Mouse (Mus musculus) splenic B cell, adult 2 months (primary cell): ENCODE data around the gene Cryzl1.

ENCODE experiments used
- DNase-seq: peaks from one replicate; pipeline ENCODE4 v3.0.0-alpha.2; 2011; ENCODE audit warnings: low read depth, low spot score
- H3K27me3 ChIP-seq: 2 replicates; pipeline ENCODE4 v1.6.1; 2012; ENCODE audit warnings: mild to moderate bottlenecking, low read length, moderate library complexity, mixed read lengths; ENCODE audit not compliant: control insufficient read depth, poor library complexity, insufficient read depth, severe bottlenecking
- H3K36me3 ChIP-seq: 2 replicates; pipeline ENCODE4 v1.6.1; 2012; ENCODE audit warnings: mild to moderate bottlenecking, low read length, moderate library complexity, mixed read lengths; ENCODE audit not compliant: control insufficient read depth, poor library complexity, insufficient read depth, severe bottlenecking

Gene Cryzl1

DNA sequence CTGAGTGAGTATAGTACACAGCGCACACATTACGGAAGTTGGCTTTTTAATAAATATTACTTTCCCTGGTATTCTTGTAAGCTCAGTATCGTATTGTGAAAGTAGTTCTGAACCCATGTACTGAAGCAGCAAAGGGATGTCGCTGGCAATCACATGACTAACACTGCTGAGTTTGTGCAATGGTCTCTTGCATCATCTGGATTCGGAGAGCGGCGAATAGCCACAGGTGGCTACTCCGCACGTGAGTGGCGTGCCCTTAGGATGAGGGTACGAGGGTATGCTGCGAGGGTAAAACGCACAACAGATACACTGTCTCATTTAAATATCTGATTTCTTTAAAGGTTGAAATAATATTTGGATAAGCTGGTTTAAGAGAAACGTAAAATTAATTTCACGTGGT, 1.3 kb downstream of the Cryzl1 start:
- no peaks in the 10 kb centered on the region for H3K36me3 ChIP-seq
- H3K27me3 ChIP-seq = no peaks in the 10 kb centered on the region
- no peak for DNase-seq

DNA sequence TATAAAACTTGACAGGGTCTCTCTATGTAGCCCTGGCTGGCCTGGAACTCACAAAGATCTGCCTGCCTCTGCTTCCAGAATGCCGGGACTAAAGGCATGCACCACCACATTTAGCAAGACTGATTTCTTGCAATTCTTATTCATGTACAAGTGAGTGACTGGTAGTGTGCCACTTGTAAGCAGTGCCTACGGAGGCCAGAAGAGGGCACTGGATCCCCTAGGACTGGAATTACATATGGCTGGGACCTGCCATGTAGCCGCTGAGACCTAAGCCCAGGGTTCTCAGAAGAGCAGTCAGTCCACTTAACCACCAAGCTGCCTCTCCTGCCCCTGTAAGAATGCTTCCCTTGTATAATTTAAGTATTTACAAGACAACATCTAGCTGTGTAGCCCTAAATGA, 4.5 kb downstream of the Cryzl1 start:
- Histone ChIP-seq H3K27me3 (no peaks in the 10 kb centered on the region), H3K36me3 (peaks cover 3% of the 10 kb centered on the region; the same call in 1 of the 2 replicates)
- DNase-seq = peak; percentile 78

DNA sequence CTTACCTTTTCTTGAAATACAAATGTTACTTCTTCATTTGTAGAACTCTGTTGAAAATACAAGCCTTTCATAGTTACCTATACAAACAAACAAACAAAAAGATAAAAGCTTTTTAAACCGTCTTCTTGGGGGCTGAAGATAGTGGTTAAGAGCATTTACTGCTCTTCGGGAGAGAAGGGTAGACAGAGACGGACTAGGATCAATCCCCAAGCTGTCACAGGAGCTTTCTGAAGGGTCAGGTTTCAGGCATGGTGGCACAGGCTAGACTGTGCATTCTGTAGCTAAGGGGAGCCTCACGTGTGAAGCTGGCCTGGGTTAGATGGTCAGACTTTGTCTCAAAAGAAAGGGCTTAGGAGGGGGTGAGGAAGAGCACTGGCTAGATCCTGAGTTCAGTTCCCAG, 11.4 kb downstream of the Cryzl1 start:
- DNase-seq = no peak
- peaks cover 5% of the 10 kb centered on the region for H3K36me3 ChIP-seq
- H3K27me3 ChIP-seq = no peaks in the 10 kb centered on the region

DNA sequence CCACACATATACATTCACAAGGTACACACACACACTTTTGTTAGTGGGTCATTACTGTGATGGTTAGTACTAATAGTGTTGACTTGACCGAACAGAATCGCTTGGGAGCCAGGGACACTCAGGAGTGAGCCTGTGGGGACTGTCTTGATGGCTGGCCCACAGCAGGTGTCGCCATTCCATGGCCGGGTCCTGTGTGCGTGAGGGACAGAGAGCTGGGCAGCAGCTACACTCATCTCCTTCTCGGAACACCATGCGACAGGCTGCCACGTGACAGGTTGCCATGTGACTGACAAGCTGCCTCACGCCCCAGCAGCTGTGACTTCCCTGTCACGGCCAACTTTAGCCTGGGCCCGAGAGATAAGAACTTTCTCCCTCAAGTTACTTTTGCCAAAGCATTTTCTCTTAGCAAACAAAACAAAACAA, 11.8 kb downstream of the Cryzl1 start:
- DNase-seq = no peak
- no peaks in the 10 kb centered on the region for H3K27me3 ChIP-seq
- H3K36me3 ChIP-seq = peaks cover 5% of the 10 kb centered on the region

DNA sequence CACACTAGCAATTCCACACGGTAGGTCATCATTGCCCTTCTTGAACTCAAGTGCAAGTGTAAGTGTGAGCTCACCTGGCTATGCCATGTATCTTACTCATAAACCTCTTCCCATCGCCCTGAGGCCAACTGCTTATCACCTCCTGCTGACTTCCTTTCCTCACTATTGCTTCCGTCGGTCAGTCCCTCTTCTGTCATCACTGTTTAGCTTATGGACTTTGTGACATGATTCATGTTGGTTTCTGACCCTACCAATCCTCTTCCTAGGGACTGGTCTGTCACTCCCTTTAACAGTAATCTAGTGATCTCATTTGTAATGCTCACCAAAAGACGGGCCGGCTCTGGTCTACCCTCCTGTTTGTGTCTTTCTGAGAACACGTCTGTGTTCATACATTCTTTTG, 18.5 kb downstream of the Cryzl1 start:
- Histone ChIP-seq H3K27me3 (no peaks in the 10 kb centered on the region), H3K36me3 (peaks cover 8% of the 10 kb centered on the region)
- DNase-seq = no peak

DNA sequence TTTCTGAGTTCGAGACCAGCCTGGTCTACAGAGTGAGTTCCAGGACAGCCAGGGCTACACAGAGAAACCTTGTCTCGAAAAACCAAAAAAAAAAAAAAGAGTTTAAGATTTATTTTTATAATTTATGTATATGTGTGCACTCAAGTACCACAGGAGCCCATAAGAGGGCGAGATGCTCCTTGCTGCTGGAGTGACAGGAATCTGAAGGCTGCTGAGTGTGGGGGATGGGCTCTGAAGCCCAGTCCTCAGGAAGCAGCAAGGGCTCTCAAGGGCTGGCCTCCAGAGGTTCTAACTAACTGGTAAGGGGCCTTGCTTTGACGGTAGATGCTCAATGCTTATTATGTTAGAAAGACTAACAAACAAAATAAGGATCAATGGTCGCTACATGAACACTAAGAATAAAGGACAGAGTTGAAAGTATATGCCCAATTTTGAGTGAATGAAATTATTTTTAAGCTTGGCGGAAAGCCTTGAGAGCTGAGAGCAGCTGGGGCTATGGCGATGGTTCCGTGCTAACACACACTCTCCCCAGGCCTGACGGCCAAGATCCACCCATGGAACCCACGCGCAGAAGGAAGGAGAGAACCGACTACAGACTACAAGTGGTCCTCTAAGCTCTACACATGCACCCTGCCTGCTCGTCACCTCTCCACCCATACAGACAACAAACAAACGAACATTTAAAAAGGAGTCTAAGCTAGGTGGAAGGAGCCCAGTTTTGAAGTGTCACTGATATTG, 24.0 kb downstream of the Cryzl1 start:
- DNase-seq = no peak
- peaks cover 5% of the 10 kb centered on the region for H3K36me3 ChIP-seq
- no peaks in the 10 kb centered on the region for H3K27me3 ChIP-seq

DNA sequence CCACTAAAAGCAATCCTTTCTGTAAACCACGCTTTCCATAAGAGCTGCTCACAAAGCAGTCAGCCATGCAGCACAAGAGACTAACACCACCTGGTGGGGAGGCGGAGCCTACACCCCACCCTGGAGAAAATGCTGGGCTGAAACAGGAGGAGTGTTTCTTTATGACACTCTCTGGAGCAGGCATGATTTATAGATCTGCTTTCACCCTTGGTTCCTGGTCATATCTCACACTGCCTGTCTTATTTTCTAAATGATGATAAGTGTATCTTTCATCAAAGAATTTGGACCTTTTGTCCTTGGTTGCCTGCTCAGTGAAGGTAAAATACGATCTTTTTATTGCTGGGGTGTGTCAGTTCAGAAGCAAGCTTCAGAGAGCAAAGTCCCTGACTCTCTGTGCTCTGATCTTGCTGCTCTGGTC, 26.0 kb downstream of the Cryzl1 start:
- no peaks in the 10 kb centered on the region for H3K27me3 ChIP-seq
- peaks cover 5% of the 10 kb centered on the region for H3K36me3 ChIP-seq
- no peak for DNase-seq

DNA sequence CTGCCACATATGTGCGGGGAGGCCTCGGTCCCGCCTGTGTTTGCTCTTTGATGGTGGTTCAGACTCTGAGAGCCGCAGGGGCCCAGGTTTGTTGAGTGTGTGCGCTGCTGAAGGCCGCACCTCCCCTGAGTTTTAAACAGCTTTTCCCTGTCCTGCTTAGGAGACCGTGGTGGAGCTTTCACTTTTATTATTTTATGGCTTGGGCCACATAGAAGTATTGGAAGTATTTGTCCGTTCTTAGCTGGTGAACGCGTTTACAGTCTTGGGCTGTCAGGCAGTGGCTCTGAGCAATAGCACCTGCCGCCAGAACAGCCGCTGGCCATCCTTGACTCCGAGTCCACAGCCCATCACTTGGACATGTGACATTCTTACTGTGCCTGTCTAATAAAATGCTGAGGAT, 26.9 kb downstream of the Cryzl1 start:
- DNase-seq = no peak
- Histone ChIP-seq H3K27me3 (no peaks in the 10 kb centered on the region), H3K36me3 (peaks cover 5% of the 10 kb centered on the region)

DNA sequence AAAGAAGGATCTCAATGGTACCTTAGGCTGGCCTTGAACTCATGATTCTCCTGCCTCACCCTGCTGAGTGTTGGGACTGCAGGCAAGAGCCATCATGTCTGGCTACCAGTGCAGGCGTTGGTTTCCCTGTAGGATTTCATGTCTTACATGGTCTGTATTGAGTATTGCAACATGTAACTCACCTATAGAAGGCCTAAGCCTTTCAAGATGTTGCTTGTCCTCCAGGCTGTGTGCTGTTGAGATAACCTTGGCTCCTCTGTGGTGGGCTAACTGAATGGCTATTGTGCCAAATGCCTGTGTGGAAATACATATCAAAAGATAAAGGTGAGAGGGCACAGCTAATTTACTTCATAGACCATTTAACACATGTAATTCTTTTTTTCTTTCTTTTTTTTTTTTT, 29.8 kb downstream of the Cryzl1 start:
- H3K27me3 ChIP-seq = no peaks in the 10 kb centered on the region
- no peak for DNase-seq
- H3K36me3 ChIP-seq = peaks cover 4% of the 10 kb centered on the region

DNA sequence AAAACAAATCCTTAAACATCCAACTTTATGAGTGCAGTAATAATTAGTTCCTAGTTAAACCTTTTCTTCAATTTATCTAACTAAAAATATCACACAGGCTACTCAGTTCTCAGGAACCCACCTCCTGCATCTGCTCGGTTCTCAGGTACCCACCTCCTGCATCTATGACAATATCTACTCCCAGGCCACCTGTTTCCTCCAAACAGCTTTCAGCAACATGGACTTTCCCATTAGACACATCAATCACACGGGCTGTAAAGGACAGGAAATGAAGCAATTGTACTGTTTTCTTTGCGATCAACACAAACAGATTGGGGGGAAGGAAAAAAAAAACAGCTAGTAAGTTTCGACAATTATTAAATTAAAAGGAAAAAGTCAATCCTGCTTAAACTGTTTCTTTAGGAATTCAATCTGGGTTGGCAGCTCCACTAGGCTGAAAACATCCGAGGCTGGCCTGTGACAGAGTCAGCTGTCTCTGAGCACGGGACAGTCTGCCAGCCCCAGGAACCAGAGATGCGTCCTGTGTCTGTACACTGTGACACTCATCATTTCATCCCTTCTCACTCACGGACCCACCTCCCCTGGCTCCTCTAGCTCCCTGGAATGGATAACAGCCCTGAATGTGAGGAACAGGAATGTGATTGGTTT, 33.5 kb downstream of the Cryzl1 start:
- no peaks in the 10 kb centered on the region for H3K27me3 ChIP-seq
- 0 out of 2 replicates have a peak, but pooled peaks cover 3% of the 10 kb centered on the region for H3K36me3 ChIP-seq
- DNase-seq = no peak

DNA sequence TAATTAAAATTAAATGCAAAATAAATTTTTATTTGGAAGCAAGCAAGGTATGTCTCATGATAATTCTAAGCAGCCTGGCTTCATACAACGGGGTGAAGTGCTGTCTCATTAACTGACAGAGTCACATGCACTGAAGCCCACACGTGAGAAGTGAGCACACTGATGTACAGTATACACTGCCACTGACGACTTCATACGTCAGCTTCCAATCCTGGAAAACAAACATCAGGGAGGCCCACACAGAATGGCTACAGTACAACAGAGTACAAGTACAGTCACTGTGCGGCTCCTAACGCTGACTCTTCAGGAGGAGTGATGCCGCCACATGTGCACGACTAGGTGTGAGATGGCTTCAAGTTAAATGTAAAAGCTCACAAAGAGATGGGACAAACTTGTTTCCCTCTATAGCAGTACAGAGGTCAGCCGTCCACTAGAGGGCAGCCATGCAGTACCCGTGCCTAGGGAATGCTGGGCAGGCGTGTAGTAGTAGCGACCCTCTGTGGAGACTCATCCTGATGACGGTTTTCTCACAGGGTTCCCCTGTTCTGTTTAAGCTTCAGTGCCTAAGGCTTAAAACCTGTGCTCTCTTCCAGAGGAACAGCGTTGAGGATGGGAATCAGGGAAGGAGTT, 34.2 kb downstream of the Cryzl1 start:
- Histone ChIP-seq H3K27me3 (no peaks in the 10 kb centered on the region), H3K36me3 (0 out of 2 replicates have a peak, but pooled peaks cover 3% of the 10 kb centered on the region)
- DNase-seq = peak; percentile 82

DNA sequence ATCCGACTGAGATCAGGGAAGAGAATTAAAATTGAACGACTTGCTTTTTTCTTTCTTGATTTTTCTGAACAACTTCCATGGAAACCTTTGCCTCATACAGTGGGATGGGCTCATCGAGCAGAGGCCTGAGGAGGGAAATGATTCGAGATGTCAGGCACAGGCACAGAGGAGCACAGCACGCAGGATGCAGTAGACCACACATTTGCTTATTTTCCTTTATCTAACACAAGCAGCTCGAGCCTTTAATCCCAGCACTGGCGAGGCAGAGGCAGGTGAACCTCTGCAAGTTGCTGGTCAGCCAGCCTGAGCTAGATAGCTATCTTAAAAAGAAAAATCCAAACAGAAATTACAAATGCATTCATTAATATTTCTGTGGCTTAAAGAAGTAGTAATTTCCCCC, 39.0 kb downstream of the Cryzl1 start:
- Histone ChIP-seq H3K36me3 (no peaks in the 10 kb centered on the region), H3K27me3 (no peaks in the 10 kb centered on the region)
- DNase-seq = peak; percentile 44

DNA sequence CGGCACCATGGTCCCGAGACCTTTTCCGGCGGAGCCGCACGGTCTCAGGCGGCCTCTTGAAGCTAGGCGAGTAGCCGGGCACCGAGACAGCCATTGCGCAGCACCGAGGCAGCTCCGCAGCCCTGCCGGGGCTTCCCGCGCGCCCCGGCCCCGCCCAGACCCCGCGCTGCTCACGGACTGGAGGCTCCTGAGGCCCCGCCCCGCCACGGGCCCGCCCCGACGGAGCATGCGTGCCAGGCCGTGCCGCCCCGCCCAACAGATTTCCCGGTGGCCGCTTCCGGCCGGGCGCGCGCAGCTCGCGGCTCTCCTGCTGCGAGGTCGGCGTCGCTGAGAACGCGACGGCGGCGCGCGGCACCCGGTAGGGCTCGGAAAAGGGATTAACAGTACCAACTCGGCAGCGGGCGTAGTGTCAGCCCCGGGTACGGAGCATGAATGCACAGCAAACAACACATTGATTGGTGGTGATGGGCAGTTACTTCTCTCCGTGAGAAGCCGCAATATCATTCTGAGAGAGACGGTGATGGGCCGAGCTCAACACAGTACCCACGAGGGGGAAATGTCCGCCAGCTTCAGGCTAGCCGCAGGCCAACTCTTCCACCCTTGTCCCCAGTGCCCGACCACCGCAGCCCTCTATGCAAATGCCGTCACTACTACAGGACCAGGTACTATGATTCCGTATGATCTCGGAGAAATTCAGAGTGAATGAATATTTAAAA, 40.0 kb downstream of the Cryzl1 start, which contains the start of gene Donson:
Gene Donson (minus strand): TSS at position 152 of the 716 bp plus-strand sequence.
- Histone ChIP-seq H3K36me3 (peaks cover 4% of the 10 kb centered on the region; the same call in 1 of the 2 replicates), H3K27me3 (no peaks in the 10 kb centered on the region)
- peak; percentile 95 for DNase-seq

DNA sequence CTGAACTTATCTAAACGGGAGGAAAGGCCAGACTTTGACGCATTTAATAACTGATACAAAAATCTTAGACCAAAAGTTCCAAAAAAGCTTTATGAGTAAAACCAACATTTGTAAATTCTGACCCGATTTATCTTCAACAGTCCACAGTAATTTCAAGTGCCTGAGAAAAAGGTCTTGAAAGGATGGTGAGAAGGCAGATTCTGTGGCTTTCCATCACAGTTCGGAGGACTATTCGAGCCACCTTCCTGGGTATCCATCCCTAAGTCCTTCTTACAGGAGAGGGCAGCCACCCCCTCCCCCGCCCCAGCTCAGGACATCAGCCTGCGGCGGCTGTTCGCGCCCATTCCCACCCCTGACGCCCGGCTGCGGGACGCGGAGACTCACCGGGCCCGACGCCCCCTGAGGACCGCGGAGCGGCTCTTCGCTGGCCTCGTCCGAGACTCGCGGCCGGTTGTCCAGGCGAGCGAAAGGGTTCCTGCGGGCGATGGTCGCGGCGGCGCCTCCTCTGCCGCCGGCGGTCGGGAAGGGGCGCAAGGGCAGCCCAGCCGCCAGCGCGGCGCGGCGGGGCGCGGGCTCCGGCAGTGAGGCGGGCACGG, 40.7 kb downstream of the Cryzl1 start:
- DNase-seq = no peak
- H3K36me3 ChIP-seq = peaks cover 4% of the 10 kb centered on the region; the same call in 1 of the 2 replicates

More for the DNA sequence above, 40.7 kb downstream of the Cryzl1 start:
- no peaks in the 10 kb centered on the region for H3K27me3 ChIP-seq
